Mouse (Mus musculus) C2C12 (cell line): ENCODE measurements around the gene Igsf11. TPM values are rescaled to one million over a fixed set of nuclear protein-coding genes. Genes with fewer than 3 reads are reported as not detected.

ENCODE experiments used
- H3K27me3 ChIP-seq: one replicate; pipeline ENCODE4 v1.6.1; 2011; ENCODE audit not compliant: control insufficient read depth, insufficient read depth, insufficient read length
- H3K36me3 ChIP-seq: one replicate; pipeline ENCODE4 v1.6.1; 2011; ENCODE audit not compliant: control insufficient read depth, insufficient read depth
- H3K4me3 ChIP-seq: one replicate; pipeline ENCODE4 v1.5.1; 2011; ENCODE audit warnings: mild to moderate bottlenecking, control low read depth; ENCODE audit not compliant: poor library complexity, insufficient read depth, severe bottlenecking
- H3K79me2 ChIP-seq: one replicate; pipeline ENCODE4 v1.6.1; 2011; ENCODE audit not compliant: control insufficient read depth, insufficient read depth
- H3K79me3 ChIP-seq: one replicate; pipeline ENCODE4 v1.6.1; 2011; ENCODE audit warnings: low read depth, control low read depth
- H3ac ChIP-seq: one replicate; pipeline ENCODE3; 2011; ENCODE audit warnings: low read depth; ENCODE audit not compliant: control insufficient read depth, insufficient read length
- CEBPB ChIP-seq: IDR thresholded peaks from one replicate; pipeline ENCODE4 v1.6.1; 2011; ENCODE audit warnings: low read depth, mild to moderate bottlenecking, control low read depth, moderate library complexity
- CTCF ChIP-seq: IDR thresholded peaks from one replicate; pipeline ENCODE4 v1.5.1; 2011; ENCODE audit not compliant: control insufficient read depth, insufficient read depth, insufficient read length
- FOSL1 ChIP-seq: IDR thresholded peaks from one replicate; pipeline ENCODE4 v1.8.0; 2011; ENCODE audit warnings: mild to moderate bottlenecking, low read length; ENCODE audit not compliant: poor library complexity, insufficient read depth, severe bottlenecking
- MAX ChIP-seq: IDR thresholded peaks from one replicate; pipeline ENCODE4 v1.6.1; 2011; ENCODE audit warnings: mild to moderate bottlenecking, control low read depth
- MYOD1 ChIP-seq: IDR thresholded peaks from one replicate; pipeline ENCODE4 v1.6.1; 2011; ENCODE audit warnings: low read depth; ENCODE audit not compliant: control insufficient read depth, insufficient read length
- MYOG ChIP-seq: IDR thresholded peaks from one replicate; pipeline ENCODE4 v1.6.1; 2011; ENCODE audit not compliant: control insufficient read depth, insufficient read length; ENCODE audit errors: extremely low read depth
- USF1 ChIP-seq: IDR thresholded peaks from one replicate; pipeline ENCODE4 v1.6.1; 2011; ENCODE audit warnings: low read depth, mild to moderate bottlenecking, control low read depth, moderate library complexity
- polyA plus RNA-seq: library from polyadenylated mRNA; unstranded; fragments of >200 nt; fragmentation: generic; extraction: Trizol; gene quantifications from one replicate; pipeline ENCODE4 v1.2.1, GENCODE M21; 2012; ENCODE audit warnings: missing spikeins

Gene Igsf11
- polyA plus RNA-seq, 1 experiment: 7.7 TPM

GRCm38 (mm10) chr16:38960550-38960949 lies 68.1 kb downstream of the Igsf11 start:
- Histone ChIP-seq H3ac (no peak overlapping the region), H3K79me2 (no peaks in the 10 kb centered on the region), H3K79me3 (no peaks in the 10 kb centered on the region), H3K36me3 (no peaks in the 10 kb centered on the region), H3K27me3 (no peaks in the 10 kb centered on the region), H3K4me3 (no peak overlapping the region)
- TF ChIP-seq MAX (no peak), USF1 (no peak), MYOD1 (no peak), CTCF (no peak), CEBPB (no peak), FOSL1 (no peak)

GRCm38 (mm10) chr16:38961865-38962264 lies 69.4 kb downstream of the Igsf11 start:
- no peak for TF ChIP-seq MYOG
- TF ChIP-seq CTCF: no peak
- TF ChIP-seq MAX: no peak
- TF ChIP-seq MYOD1: no peak
- TF ChIP-seq USF1: no peak
- no peak for TF ChIP-seq CEBPB
- no peak for TF ChIP-seq FOSL1

GRCm38 (mm10) chr16:38962695-38963094 lies 70.2 kb downstream of the Igsf11 start:
- no peak overlapping the region for H3K4me3 ChIP-seq
- no peak overlapping the region for H3ac ChIP-seq
- no peaks in the 10 kb centered on the region for H3K36me3 ChIP-seq
- no peaks in the 10 kb centered on the region for H3K79me3 ChIP-seq
- no peaks in the 10 kb centered on the region for H3K27me3 ChIP-seq
- TF ChIP-seq MAX (no peak), MYOD1 (no peak), CEBPB (no peak), CTCF (no peak), FOSL1 (no peak), USF1 (no peak), MYOG (no peak)
- no peaks in the 10 kb centered on the region for H3K79me2 ChIP-seq

More at GRCm38 (mm10) chr16:38961865-38962264, 69.4 kb downstream of the Igsf11 start:
- Histone ChIP-seq H3K4me3 (no peak overlapping the region), H3K27me3 (no peaks in the 10 kb centered on the region), H3K79me2 (no peaks in the 10 kb centered on the region), H3K36me3 (no peaks in the 10 kb centered on the region), H3K79me3 (no peaks in the 10 kb centered on the region), H3ac (no peak overlapping the region)

- Histone ChIP-seq H3K79me3 (no peaks in the 10 kb centered on the region), H3K79me2 (no peaks in the 10 kb centered on the region), H3K27me3 (no peaks in the 10 kb centered on the region), H3K4me3 (no peak overlapping the region), H3ac (no peak overlapping the region), H3K36me3 (no peaks in the 10 kb centered on the region)
- TF ChIP-seq MYOD1 (no peak), USF1 (no peak), CEBPB (no peak), MYOG (no peak), MAX (no peak), FOSL1 (no peak), CTCF (no peak)
These were observed 74.6 kb downstream of the Igsf11 start for GRCm38 (mm10) chr16:38967026-38967425.

- Histone ChIP-seq H3K79me3 (no peaks in the 10 kb centered on the region), H3K27me3 (no peaks in the 10 kb centered on the region), H3K4me3 (no peak overlapping the region), H3ac (no peak overlapping the region), H3K36me3 (no peaks in the 10 kb centered on the region), H3K79me2 (no peaks in the 10 kb centered on the region)
- TF ChIP-seq FOSL1: no peak
- TF ChIP-seq MYOG: no peak
- TF ChIP-seq USF1: no peak
- TF ChIP-seq CTCF: no peak
- TF ChIP-seq MYOD1: no peak
- no peak for TF ChIP-seq CEBPB
- TF ChIP-seq MAX: no peak
These were observed 83.7 kb downstream of the Igsf11 start for GRCm38 (mm10) chr16:38976151-38976550.

GRCm38 (mm10) chr16:38978546-38978945 lies 86.1 kb downstream of the Igsf11 start:
- no peak overlapping the region for H3ac ChIP-seq
- no peaks in the 10 kb centered on the region for H3K79me2 ChIP-seq
- no peaks in the 10 kb centered on the region for H3K27me3 ChIP-seq
- H3K36me3 ChIP-seq: no peaks in the 10 kb centered on the region
- no peak overlapping the region for H3K4me3 ChIP-seq
- TF ChIP-seq CEBPB (no peak), MYOG (no peak), MAX (no peak), CTCF (no peak), USF1 (no peak), MYOD1 (no peak), FOSL1 (no peak)
- no peaks in the 10 kb centered on the region for H3K79me3 ChIP-seq
